Mouse (Mus musculus) right cerebral cortex, postnatal 25 days (tissue): ENCODE data around the gene 4930469K13Rik.
"Not testable (repeated sequence)": the region's sequence is repeated elsewhere in the genome, so short reads cannot be mapped to it uniquely, and the experiment has no call there.

ENCODE experiments used
- DNase-seq: peaks from one replicate; pipeline ENCODE4 v3.0.0; 2022

Gene 4930469K13Rik

DNA sequence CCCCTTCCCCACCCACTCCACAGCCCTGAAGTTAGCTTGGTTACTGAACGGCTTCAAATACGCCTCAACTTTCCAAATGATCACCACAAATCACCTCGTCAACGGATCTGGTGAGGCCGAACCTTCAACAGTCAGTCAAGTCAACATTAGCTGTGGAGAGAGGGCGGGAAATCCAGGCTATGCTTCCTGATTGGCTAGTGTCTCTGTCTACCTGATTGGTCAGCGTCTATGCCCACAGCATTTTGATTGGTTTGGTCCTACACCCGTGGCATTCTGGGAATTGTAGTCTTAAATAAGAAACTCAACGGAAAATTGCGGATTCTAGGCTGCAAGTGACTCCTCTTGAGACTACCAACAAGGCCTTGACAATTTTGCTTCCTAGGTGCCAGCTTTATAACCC, at the start of gene 4930469K13Rik:
Gene 4930469K13Rik, minus strand, starts transcription at position 133 of the 400 bp plus-strand sequence.
- DNase-seq, result no peak

DNA sequence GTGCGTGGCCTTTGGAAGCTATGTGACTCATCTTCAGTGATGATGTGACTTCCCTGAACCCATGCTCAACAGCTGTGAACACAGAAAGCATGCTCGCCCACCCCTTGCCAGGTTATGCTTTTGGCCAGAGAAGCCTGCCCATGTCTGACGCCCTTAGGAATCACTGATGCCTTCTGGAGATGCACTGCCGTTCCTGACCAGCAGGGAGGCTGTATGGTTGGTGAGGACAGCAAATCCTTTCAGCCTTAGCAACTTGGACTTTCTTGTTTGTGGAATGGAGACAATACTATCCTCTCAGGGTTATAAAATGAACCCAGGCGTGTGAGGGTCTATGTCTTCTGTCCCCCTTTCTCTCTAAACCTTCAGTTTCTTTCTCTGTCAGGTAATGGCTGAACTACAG, 48.6 kb upstream of the 4930469K13Rik start:
- no peak for DNase-seq

DNA sequence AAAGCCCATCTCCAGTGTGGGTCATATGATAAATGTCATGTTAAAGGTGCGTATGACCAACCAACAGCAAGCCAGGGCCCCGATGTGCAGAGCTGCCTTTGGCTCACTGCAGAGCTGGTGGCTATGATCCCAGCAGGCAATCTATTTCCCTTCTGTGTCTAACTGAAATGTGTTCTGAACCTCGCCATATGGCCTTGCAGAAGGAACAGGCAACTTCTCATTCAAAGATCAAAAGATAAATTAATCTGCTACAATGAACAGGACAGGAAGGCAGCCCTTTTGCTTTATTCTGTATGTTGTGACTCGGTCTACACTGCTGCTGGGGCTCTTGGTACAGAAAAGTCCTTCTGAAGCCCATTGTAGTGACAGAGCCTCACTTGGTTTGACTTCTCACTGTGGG, 46.1 kb upstream of the 4930469K13Rik start:
- DNase-seq, result no peak

DNA sequence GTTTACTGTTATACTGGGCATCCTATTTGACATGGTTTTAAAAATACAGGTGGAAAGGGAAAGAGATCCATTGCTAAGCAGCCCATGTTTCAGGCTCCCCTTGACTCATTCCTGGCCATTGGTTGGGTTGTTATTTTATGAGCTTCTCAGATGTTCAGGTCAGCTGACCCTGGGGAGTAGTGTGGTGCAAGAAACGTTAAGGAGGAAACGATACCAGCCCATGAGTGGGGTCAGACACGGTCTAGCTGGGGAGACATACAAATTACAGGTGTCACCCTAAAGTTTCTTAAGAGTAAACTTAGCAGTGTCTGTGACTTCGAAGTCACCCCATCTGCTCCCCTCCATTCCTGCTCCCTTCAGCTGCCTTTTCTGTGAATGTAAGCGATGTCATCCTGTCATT, 45.6 kb upstream of the 4930469K13Rik start:
- no peak for DNase-seq

DNA sequence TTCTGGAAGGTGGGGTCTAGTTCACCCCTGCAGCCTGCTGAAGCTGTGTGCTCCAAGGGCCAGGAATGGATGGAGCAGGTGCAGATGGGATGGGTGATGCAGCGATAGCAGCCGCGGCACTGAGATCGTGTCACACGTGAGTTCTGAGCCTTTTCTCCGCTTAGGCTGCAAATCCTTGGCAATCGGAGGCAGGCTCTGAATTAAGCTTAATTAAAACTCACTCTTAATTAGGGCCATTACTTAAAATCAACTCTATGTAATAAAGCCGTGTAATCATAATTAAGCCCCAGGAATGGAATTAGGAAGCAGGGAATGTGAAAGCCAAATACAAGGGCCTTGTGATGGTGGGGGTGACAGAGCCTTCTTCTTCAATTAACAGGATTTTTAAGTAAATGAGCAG, 40.9 kb upstream of the 4930469K13Rik start:
- DNase-seq, result no peak

DNA sequence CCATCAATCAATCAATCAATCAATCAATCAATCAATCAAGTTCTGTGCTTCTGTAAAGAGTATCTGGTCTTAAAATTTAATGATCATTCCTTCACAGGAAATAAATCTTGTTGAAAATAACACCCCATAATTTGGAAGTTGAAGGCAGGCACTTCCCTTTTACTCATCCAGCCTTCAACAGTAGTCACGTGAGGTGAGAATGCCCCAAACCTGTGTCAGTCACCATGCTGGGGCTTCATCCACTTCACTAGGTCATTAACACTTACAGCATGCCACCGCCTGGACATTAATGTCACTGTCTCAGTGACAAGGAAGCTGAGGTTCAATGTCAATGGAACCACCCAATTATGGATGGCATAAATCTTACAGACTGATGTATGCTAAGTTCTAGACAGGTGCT, 30.1 kb upstream of the 4930469K13Rik start:
- DNase-seq, result no peak

DNA sequence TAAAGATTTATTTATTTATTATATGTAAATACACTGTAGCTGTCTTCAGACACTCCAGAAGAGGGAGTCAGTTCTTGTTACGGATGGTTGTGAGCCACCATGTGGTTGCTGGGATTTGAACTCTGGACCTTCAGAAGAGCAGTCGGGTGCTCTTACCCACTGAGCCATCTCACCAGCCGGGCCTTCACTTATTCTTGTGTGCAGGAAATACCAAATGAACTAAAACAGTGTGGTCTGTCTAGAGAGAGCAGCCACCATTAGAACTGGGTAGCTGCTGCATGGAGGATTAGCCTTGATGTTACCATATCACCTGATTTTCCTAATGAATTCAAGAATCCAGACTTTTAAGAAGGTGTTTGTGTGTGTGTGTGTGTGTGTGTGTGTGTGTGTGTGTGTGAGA, 27.4 kb upstream of the 4930469K13Rik start:
- DNase-seq, result not testable (repeated sequence)

DNA sequence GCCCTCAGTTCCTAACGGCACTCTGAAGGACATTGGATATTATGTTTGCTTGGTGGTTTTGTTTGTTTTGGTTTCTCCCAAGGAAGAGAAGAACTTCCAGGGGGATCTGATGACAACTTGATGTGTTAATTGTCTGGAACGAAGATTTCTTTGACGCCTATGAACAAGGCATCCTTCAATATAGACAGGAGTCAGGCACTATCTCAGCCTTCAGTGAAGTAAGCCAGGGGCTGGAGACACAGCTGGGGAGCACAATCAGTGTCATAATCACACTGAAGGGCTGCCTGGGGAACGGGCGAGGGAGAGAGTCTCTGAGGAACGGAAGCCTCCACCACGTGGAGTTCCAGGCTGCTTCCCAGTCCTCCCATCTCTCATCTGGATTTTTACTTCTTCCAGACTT, 26.5 kb upstream of the 4930469K13Rik start:
- DNase-seq, result no peak

DNA sequence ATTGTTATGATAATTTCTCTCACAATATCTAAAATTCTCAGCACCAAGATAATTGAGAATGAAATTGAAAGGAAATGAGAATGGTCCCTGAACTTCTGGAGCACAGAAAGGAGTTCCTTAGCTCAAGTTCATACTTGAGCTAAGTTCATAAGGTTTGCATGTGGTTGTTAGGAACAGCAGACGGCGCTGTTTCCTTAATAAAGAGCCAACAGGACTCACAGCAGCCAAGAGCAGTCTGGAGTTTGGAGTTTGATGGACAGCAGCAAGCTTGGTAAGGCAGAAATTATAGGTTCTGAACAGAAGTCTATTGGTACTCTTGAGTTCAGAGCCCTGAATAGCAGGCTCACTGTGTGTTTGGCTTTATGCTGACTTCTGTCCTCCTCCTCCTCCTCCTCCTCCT, 24.8 kb upstream of the 4930469K13Rik start:
- DNase-seq, result no peak

DNA sequence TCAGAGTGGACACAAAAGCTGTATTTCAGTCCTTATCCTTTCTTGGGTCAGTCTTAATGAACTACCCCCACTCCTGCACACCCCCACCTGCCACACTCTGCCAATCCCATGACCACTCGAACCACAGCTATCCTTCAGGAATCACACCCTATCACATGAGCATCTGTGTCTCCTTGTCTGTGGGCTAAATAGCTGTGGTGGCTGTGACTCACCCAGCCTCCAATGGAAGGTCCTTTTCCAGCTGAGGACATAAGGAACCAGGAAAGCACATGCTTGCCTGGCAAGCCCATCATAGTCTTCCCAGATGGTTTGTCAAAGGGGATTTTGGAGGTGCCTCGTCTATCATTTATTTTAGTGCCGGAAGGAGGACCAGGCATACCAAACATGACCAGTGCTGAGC, 20.0 kb upstream of the 4930469K13Rik start:
- DNase-seq, result no peak

DNA sequence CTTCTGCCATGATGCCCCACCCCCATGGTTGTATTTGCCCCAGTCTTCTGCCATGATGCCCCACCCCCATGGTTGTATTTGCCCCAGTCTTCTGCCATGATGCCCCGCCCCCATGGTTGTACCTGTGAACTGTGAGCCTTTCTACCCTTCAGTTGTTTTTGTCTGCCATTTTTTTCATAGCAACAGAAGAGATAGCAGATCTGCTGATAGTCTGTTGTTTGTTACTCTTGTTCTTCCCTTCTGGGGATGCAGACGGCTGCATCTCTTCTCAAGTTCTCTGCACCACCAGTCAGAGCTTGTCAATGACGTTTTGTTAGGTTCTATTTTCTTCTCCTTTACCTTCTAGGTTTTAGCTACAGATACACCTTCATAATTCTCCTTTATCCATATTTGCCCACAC, 19.2 kb upstream of the 4930469K13Rik start:
- DNase-seq, result no peak

DNA sequence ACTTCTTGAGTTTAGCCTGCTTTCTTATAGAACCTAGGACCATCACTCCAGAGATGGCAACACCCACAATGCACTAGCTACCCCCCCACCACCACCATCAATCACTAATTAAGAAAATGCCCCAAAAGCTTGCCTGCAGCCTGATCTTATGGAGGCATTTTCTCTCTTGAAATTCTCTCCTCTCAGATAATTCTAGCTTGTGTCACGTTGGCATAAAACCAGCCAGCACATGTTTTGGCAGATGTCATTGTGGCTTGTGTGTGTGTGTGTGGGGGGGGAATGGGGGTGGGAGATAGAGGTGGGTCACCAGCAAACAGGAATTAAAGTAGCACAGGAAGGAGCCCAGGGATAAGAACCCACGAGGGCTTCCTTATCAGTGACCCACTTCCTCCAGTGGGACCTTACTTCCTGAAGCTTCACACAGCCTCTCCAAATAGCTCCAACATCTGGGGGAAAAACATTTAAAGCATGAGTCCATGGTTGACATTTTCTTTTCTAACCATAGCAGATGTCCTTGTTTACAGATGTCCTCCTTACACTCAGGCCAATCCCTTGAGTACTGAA, 18.3 kb upstream of the 4930469K13Rik start:
- DNase-seq, result no peak

DNA sequence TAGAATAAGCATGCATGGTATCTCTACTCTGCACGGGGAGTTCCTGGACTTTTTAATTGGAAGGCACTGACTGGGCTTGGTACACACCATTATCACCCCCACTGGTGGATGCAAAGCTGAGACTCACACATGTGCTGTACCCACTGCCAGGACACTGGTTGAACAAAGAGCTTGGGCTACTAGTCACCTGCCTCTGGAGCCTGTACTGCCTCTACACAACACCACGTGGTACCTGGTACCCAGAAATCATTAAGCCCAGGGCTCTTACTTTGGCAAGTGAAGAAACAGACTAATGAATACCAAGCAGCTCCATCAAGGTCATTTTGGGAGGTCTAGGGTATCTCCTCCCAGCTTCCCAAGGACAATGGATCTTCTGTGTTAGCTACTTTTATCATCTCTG, 15.4 kb upstream of the 4930469K13Rik start:
- DNase-seq, result no peak

DNA sequence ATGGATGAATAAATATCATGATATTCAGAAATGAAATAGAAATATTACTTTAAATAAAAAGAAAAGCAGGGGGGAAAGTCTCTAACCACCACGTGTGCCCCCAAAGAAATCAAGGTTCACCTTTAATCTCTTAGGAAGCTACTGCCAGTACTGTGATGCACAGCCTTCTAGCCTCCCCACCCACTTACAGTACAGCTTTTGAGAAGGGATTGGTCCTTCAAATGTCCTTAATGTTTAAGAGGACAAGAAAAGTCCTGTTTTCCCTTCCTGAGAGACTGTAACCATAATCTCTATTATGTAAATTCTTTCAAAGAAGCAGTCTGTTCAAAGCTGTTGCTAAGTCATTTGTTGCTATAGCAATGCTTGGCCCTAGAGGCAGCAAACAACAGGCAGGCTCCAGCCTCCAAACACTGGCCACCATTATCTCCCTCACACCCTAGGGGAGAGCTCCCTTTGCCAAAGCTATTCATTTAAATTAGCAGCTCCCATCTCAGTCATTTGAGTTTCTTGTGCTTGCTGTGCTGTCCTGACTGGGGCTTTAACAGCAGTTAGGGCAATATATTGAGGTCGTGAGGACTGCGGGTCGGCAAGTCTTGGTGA, 14.5 kb upstream of the 4930469K13Rik start:
- no peak for DNase-seq

DNA sequence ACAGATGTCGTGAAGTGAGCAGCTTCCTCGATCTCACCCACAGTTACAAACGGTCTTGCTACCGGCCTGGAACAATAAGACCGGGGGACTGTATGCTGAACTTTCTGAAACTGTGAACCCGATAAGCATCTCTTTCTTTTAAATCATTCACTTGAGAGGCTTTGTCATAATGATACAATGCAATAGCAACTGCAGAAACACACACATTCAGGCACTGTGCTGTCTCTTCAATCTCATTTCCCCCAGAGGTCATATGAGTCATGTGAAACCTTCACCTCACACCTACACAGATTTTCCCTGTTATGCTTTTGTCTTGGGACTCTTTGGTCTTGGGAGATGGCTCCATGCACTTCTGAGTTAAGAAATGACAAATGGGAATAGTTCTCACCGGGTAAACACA, 13.6 kb upstream of the 4930469K13Rik start:
- no peak for DNase-seq

DNA sequence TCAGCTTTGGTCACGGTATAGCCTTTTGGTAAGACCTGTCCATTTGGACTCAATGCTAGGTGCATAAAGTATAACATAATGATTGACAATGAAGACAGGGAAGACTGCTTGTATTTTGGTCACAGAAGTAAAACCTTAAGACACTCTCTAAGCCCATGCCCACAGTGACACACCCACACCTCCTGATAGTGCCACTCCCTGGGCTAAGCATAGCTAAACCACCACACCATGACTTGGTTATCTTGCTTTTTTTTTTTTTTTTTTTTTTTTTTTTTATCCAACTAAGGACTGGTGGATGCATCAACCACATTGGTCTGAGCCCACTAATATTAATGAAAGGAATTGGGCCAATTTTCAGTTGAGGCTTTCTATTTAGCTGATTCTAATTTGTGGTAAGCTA, 10.9 kb upstream of the 4930469K13Rik start:
- no peak for DNase-seq

DNA sequence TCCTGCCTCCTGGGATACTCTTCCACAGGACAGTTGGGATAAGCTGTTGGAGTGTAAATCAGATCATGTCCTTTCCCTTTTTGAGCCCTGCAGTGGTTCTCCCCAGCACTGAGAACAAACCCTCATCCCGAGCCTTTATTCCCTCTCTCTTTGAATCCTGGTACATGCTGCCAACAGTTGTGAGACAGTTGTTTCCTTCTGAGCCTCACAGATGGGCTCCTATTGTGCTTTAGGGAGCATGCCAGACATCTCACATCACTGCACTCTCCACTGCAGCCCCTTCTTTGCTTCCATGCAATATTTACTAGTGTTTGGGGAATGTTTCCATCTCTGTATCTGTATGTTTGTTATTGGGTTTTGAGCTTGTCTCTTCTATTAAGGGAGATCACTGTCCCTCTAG, 6.6 kb upstream of the 4930469K13Rik start:
- DNase-seq, result no peak

DNA sequence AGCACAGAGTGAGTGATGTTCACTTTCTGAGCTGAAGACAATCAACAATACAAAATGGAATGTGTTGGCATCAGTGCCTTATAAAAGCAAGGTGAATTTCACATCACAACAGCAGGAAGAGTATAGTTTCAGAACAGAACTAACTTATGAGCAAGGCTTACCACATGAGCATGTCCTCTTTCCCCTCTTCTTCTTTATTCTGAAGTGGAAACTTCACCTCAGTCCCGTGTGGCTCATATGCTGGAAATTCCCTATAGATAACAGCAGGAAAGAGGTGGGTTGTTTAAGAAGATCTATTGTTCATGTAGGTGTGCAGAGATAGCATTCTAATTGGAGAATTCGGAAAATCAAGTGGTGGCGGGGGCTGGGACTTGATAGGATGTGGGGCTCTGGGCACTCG, 3.5 kb upstream of the 4930469K13Rik start:
- no peak for DNase-seq

DNA sequence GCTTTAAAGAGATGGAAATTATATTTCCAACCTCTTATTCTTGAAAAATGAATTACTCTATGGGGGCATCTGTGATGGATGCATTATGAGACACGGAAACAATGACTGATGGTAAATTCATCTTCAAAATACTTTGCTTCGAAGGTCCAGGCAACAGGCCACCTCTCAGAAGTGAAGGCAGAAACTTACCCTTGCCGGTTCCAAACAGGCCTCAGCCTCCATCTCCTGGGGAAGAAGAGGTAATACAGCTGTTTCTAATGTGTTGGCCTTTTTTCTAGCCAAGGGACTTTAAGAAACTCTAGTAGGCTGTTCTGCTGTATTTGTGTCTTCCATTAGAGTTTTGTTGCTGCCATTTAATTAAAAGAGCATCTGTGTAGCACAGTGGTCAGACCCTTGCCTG, 11.3 kb downstream of the 4930469K13Rik start:
- no peak for DNase-seq

DNA sequence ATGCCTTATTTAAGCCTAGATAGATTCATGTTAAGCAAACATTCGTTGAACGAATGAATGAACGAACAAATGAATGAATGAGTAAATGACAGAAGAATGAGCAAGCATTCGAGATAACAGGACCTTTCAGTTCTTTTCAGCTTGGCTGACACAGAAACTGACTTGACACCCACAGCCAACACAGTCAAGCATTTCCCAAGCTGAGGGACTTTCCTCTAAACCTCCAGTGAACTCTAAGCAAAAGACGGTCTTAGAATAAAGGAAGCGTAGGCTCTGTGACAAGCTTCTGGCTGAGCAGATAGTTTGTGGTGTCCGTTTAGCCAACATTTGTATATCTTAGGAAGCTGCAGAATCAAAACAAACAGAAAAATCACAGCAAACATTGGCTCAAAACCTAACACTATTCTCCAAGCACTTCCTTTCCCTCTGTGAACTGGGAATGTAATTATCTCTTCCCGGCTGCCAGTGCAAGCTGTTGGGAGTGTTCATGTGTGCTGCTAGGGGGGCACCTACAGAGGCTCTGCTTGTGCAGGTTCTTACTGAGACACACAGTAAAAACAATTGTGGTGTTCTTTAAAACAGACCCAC, 12.1 kb downstream of the 4930469K13Rik start:
- DNase-seq, result no peak

DNA sequence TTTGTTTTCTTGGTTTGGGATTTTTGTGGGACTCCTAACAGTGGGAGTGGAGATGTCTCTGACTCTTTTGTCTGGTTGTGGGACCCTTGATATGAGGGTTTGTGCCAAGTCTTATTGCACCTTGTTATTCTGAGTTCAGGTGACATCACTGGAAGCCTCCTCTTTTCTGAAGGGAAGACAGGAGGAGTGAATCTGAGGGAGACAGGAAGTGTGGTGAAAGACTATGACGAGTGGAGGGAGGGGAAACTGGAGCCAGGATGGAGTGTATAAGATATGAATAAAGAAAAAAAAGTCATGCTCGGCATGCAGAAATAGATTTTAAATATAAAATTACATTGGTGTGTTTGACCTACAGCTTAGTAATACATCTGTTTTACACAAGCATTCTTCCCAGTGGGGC, 13.7 kb downstream of the 4930469K13Rik start:
- no peak for DNase-seq

DNA sequence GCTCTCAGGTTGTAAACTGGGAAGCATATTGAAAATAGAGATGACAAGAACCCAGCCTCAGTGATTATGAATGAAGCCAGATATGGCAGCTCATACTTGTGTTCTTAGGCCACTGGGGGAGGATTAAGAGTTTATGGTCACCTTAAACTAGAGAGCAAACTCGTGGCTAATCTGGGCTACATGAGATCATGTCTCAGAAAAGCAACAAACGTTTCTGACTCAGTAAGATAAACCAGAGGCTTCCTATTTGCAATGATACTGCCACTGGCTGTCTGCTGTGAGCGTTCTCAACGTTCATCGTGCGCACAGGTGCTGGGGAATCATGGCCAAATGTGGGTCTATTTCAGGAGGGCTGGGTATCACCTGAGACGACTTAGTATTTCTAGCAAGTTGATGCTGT, 14.6 kb downstream of the 4930469K13Rik start:
- no peak for DNase-seq

DNA sequence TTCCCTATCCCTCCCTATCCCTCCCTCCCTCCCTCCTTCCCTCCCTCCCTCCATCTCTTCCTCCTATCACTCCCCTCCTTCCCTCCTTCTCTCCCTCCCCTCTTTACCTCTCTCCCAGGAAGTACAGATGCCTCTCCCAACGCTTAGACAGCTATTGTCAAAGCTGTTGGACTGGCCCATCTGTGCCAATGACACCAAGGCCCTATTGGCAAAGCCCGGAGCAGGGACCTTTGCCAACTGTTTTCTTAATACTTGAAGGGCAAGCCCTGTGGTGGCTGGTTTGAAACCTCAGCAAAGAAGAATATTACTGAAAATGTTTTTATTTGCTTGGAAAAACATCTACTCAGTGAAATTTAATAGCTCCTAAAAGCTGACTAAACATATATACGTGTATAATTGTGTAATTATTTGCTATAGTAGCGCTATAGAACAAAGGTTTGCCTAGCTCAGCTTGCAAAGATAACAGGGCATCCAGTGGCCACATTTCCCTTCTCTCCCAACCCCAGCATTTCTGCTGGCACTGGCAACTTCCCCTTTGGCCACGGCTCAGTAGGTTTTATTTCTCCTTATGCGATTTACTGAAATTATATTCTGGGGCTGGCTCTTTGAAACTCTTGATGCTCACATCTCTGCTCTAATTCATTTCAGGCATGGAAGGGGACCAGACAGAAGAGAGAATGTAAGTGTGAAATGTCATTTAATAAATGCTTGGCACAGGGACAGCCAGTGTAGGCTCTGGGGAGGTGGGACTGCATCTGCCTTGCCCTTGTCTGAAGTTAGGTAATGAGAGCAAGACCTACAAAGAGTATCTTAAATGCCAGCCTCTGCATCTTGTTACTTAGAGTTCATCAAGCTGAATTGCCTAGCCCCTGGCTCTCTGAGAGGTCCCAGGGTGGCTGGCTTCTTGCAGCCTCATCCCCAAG, 18.6 kb downstream of the 4930469K13Rik start:
- no peak for DNase-seq

DNA sequence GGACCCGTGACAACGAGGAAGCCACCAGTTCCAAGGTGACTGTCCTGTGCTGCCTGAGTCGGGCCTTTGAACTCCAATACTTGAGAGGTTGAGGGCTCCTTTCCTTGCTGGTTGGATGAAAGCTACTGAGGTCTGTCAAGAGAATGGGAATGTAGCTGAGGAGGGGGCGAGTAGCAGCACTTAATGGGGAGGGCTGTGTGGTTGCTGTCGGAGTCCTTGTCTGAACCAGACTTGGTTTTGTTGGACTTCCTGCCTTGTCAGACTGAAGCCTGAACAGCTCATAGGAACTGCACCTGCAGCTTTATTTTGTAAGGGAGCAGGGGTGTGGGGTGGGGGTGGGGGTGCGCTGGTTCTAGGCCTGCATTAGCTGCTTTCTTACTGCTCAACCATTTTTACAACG, 19.8 kb downstream of the 4930469K13Rik start:
- DNase-seq, result no peak
